Mouse (Mus musculus): ENCODE results near the gene Arhgef10l. TPM values are rescaled to one million over a fixed set of nuclear protein-coding genes. Genes with fewer than 3 reads are reported as not detected.

Gene Arhgef10l
- polyA plus RNA-seq, 1 experiment: 26.0 TPM

- 97% methylated on average over 6 of the region's 6 CpGs for WGBS
- Histone ChIP-seq H3K4me1 (replicated peaks; ENCODE audit: control insufficient read depth, insufficient read depth, low read length) (peaks cover 9% of the 10 kb centered on the region), H3K27ac (ENCODE audit: control insufficient read depth, insufficient read depth, low read length) (no peak overlapping the region), H3K4me3 (ENCODE audit: control insufficient read depth, insufficient read depth, low read length) (no peak overlapping the region), H3K27me3 (ENCODE audit: control insufficient read depth, insufficient read depth, low read length) (no peaks in the 10 kb centered on the region), H3K36me3 (ENCODE audit: control insufficient read depth, insufficient read depth, low read length) (no peaks in the 10 kb centered on the region)
- no peak for TF ChIP-seq POLR2A (IDR thresholded peaks at IDR 0.05; ENCODE audit: control insufficient read depth, extremely low read depth, insufficient read depth, low read length, poor library complexity)
- TF ChIP-seq CTCF (IDR thresholded peaks at IDR 0.05; ENCODE audit: borderline replicate concordance, control insufficient read depth, extremely low read depth, insufficient read depth, low read length, poor library complexity): no peak
- no peak for DNase-seq
Measured at GRCm38 (mm10) chr4:140644276-140644675, 21.5 kb downstream of the Arhgef10l start.

GRCm38 (mm10) chr4:140642378-140642777, 23.4 kb downstream of the Arhgef10l start:
- TF ChIP-seq POLR2A (IDR thresholded peaks at IDR 0.05; ENCODE audit: control insufficient read depth, extremely low read depth, insufficient read depth, low read length, poor library complexity) (no peak), CTCF (IDR thresholded peaks at IDR 0.05; ENCODE audit: borderline replicate concordance, control insufficient read depth, extremely low read depth, insufficient read depth, low read length, poor library complexity) (no peak)
- Histone ChIP-seq H3K27ac (ENCODE audit: control insufficient read depth, insufficient read depth, low read length) (no peak overlapping the region), H3K4me1 (replicated peaks; ENCODE audit: control insufficient read depth, insufficient read depth, low read length) (peaks cover 6% of the 10 kb centered on the region), H3K27me3 (ENCODE audit: control insufficient read depth, insufficient read depth, low read length) (no peaks in the 10 kb centered on the region), H3K4me3 (ENCODE audit: control insufficient read depth, insufficient read depth, low read length) (no peak overlapping the region), H3K36me3 (ENCODE audit: control insufficient read depth, insufficient read depth, low read length) (no peaks in the 10 kb centered on the region)
- WGBS: 85% methylated on average over 4 of the region's 4 CpGs
- no peak for DNase-seq

GRCm38 (mm10) chr4:140641414-140641918, 24.3 kb downstream of the Arhgef10l start:
- Histone ChIP-seq H3K4me1 (replicated peaks; ENCODE audit: control insufficient read depth, insufficient read depth, low read length) (peaks cover 6% of the 10 kb centered on the region), H3K27me3 (ENCODE audit: control insufficient read depth, insufficient read depth, low read length) (no peaks in the 10 kb centered on the region), H3K27ac (ENCODE audit: control insufficient read depth, insufficient read depth, low read length) (no peak overlapping the region), H3K4me3 (ENCODE audit: control insufficient read depth, insufficient read depth, low read length) (no peak overlapping the region), H3K36me3 (ENCODE audit: control insufficient read depth, insufficient read depth, low read length) (no peaks in the 10 kb centered on the region)
- 88% methylated on average over 5 of the region's 5 CpGs for WGBS
- TF ChIP-seq CTCF (IDR thresholded peaks at IDR 0.05; ENCODE audit: borderline replicate concordance, control insufficient read depth, extremely low read depth, insufficient read depth, low read length, poor library complexity): no peak
- TF ChIP-seq POLR2A (IDR thresholded peaks at IDR 0.05; ENCODE audit: control insufficient read depth, extremely low read depth, insufficient read depth, low read length, poor library complexity): no peak
- no peak for DNase-seq

GRCm38 (mm10) chr4:140640668-140641067, 25.1 kb downstream of the Arhgef10l start:
- TF ChIP-seq CTCF (IDR thresholded peaks at IDR 0.05; ENCODE audit: borderline replicate concordance, control insufficient read depth, extremely low read depth, insufficient read depth, low read length, poor library complexity) (no peak), POLR2A (IDR thresholded peaks at IDR 0.05; ENCODE audit: control insufficient read depth, extremely low read depth, insufficient read depth, low read length, poor library complexity) (no peak)
- H3K4me3 ChIP-seq (ENCODE audit: control insufficient read depth, insufficient read depth, low read length): no peak overlapping the region
- no peak overlapping the region for H3K27ac ChIP-seq (ENCODE audit: control insufficient read depth, insufficient read depth, low read length)
- H3K36me3 ChIP-seq (ENCODE audit: control insufficient read depth, insufficient read depth, low read length): no peaks in the 10 kb centered on the region
- 89% methylated on average over 9 of the region's 9 CpGs for WGBS
- no peaks in the 10 kb centered on the region for H3K27me3 ChIP-seq (ENCODE audit: control insufficient read depth, insufficient read depth, low read length)
- peaks cover 6% of the 10 kb centered on the region for H3K4me1 ChIP-seq (replicated peaks; ENCODE audit: control insufficient read depth, insufficient read depth, low read length)
- DNase-seq: no peak

GRCm38 (mm10) chr4:140640242-140640523, 25.6 kb downstream of the Arhgef10l start:
- peaks cover 6% of the 10 kb centered on the region for H3K4me1 ChIP-seq (replicated peaks; ENCODE audit: control insufficient read depth, insufficient read depth, low read length)
- H3K27ac ChIP-seq (ENCODE audit: control insufficient read depth, insufficient read depth, low read length): no peak overlapping the region
- H3K36me3 ChIP-seq (ENCODE audit: control insufficient read depth, insufficient read depth, low read length): no peaks in the 10 kb centered on the region
- WGBS: 83% methylated on average over 8 of the region's 8 CpGs
- TF ChIP-seq POLR2A (IDR thresholded peaks at IDR 0.05; ENCODE audit: control insufficient read depth, extremely low read depth, insufficient read depth, low read length, poor library complexity) (no peak), CTCF (IDR thresholded peaks at IDR 0.05; ENCODE audit: borderline replicate concordance, control insufficient read depth, extremely low read depth, insufficient read depth, low read length, poor library complexity) (no peak)
- DNase-seq: no peak
- H3K4me3 ChIP-seq (ENCODE audit: control insufficient read depth, insufficient read depth, low read length): no peak overlapping the region
- H3K27me3 ChIP-seq (ENCODE audit: control insufficient read depth, insufficient read depth, low read length): no peaks in the 10 kb centered on the region

GRCm38 (mm10) chr4:140639431-140640241, 26.2 kb downstream of the Arhgef10l start:
- H3K4me1 ChIP-seq (replicated peaks; ENCODE audit: control insufficient read depth, insufficient read depth, low read length): peaks cover 6% of the 10 kb centered on the region
- no peak overlapping the region for H3K27ac ChIP-seq (ENCODE audit: control insufficient read depth, insufficient read depth, low read length)
- no peaks in the 10 kb centered on the region for H3K27me3 ChIP-seq (ENCODE audit: control insufficient read depth, insufficient read depth, low read length)
- H3K36me3 ChIP-seq (ENCODE audit: control insufficient read depth, insufficient read depth, low read length): no peaks in the 10 kb centered on the region
- DNase-seq: no peak
- no peak overlapping the region for H3K4me3 ChIP-seq (ENCODE audit: control insufficient read depth, insufficient read depth, low read length)
- WGBS: 94% methylated on average over 28 of the region's 28 CpGs
- TF ChIP-seq CTCF (IDR thresholded peaks at IDR 0.05; ENCODE audit: borderline replicate concordance, control insufficient read depth, extremely low read depth, insufficient read depth, low read length, poor library complexity) (no peak), POLR2A (IDR thresholded peaks at IDR 0.05; ENCODE audit: control insufficient read depth, extremely low read depth, insufficient read depth, low read length, poor library complexity) (no peak)

Measured in thymus, adult 2 months (tissue).